ENCODE assay signal across 16 mouse cellular contexts in the genomic region with DNA sequence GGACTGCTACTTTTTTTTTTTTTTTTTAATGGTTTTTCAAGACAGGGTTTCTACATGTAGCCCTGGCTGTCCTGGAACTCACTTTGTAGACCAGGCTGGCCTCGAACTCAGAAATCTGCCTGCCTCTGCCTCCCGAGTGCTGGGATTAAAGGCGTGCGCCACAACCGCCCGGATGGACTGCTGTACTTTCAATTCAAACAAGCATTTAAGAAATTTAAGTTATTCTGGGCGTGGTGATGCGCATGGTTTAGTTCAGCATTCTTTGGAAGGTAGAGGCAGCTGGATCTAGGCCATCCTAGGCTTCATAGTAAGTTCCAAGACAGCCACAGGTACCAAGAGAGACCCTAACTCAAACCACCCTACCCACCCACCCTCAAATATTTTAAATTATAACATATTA.
"Had no signal": no experiment of that assay in that cellular context is flagged by ENCODE, and none has a peak within 500 bp of the region (broad histone marks: within the 10 kb centered on the region; RNA-seq: fewer than 3 reads in every experiment).

No protein-coding gene starts in this region.

- H3K9me3 ChIP-seq: midbrain, embryonic 10.5 days; midbrain, embryonic 12.5 days; neural tube, embryonic 13.5 days; stomach, embryonic 15.5 days had no signal

- ATAC-seq: midbrain, embryonic 16.5 days had no signal

- H3K36me3 ChIP-seq: midbrain, embryonic 10.5 days; midbrain, embryonic 12.5 days; neural tube, embryonic 13.5 days; stomach, embryonic 15.5 days had no signal

- H3K9ac ChIP-seq: lung, embryonic 14.5 days; midbrain, embryonic 12.5 days; neural tube, embryonic 13.5 days; stomach, embryonic 15.5 days had no signal

- H3K4me1 ChIP-seq: midbrain, embryonic 12.5 days; neural tube, embryonic 13.5 days; stomach, embryonic 15.5 days had no signal

- H3K27me3 ChIP-seq: midbrain, embryonic 12.5 days; neural tube, embryonic 13.5 days; stomach, embryonic 15.5 days had no signal

- H3K27ac ChIP-seq: midbrain, embryonic 10.5 days; midbrain, embryonic 12.5 days; neural tube, embryonic 13.5 days; stomach, embryonic 15.5 days; stomach, postnatal 0 days had no signal

- DNase-seq: lung, adult 18-20 months; lung, embryonic 14.5 days; lung, postnatal 10 days; lung, postnatal 4 days; midbrain, embryonic 14.5 days; right cerebral cortex, postnatal 14 days; thymus, adult 2 months; thymus, postnatal 25 days; thymus, postnatal 4 days had no signal

- H3K4me3 ChIP-seq: midbrain, embryonic 10.5 days; midbrain, embryonic 12.5 days; myocyte; neural tube, embryonic 13.5 days; stomach, embryonic 15.5 days had no signal

- H3K4me2 ChIP-seq: lung, embryonic 14.5 days; midbrain, embryonic 12.5 days; neural tube, embryonic 13.5 days; stomach, embryonic 15.5 days had no signal
